Mouse (Mus musculus): ENCODE results near the gene Lctl. TPM values are rescaled to one million over a fixed set of nuclear protein-coding genes. Genes with fewer than 3 reads are reported as not detected.

Gene Lctl
- 0.12 and 0.24 TPM in 2 replicates for polyA plus RNA-seq (2015; fragmentation: Nextera tagmentation; extraction: Ambion mirVana)

DNA sequence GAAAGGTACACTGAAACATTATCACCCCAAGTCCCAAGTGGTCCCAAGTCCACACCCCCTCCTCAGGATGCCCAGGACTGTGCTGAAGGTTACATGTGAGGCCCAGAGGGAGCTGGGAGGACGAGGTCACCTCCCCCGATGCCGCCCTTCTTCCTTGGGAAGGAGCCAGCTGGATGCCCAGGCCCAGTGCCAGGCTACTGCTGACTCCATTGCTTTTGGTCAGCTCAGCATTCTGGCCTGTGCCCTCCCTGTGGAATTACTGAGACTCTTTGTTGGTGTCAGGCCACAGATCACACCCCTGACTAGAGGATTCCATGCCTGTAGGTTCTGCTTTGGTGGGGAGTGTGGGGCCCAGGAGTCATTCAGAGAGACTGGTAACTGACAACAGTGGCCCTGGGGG is at the start of gene Lctl:
Lctl (plus strand) TSS at position 272 of the 400 bp plus-strand sequence.

DNA sequence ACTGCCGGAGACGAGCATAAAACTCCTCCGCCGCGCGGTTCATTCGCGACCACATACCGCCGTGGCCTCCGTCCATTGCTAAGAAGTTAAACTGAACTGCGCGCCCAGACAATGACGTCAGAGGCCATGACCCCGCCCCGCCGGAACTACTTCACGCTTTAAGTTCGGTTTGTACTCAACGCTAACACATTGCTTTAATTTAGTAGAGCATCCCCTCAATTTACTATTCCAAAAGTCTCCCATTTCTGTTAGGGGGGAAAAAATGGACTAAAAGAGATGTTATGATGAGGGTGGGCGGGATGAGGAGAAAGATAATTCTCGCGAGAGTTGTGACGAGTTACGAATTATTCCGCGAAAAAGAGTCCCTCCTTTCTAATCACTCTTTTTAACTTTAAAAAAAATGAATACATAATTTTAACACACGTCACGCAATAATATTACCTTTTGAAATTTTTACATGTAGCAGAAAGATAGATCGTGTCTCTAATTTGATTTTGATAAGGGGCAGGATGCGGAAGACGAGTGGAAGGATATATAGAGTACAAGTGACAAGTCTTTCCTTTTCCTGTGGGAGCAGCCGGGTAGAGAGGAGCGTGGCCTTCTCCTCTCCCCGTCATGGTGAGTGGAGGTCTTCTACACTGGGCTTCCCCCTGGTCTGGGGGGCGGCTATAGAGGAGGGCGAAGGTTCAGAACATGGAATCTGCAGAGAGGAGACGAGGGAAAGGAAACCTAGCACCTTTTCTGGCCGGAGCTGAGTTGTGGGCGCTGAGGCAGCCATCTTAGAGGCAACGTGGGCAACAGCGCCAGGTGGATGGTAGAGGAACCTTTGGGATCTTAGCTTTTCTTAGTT is 56.1 kb downstream of the Lctl start, which contains the start of the genes Zwilch and Rpl4:
Zwilch (minus strand) TSS at position 289 of the 850 bp plus-strand sequence.
Rpl4 (plus strand) TSS at position 560 of the 850 bp plus-strand sequence.

DNA sequence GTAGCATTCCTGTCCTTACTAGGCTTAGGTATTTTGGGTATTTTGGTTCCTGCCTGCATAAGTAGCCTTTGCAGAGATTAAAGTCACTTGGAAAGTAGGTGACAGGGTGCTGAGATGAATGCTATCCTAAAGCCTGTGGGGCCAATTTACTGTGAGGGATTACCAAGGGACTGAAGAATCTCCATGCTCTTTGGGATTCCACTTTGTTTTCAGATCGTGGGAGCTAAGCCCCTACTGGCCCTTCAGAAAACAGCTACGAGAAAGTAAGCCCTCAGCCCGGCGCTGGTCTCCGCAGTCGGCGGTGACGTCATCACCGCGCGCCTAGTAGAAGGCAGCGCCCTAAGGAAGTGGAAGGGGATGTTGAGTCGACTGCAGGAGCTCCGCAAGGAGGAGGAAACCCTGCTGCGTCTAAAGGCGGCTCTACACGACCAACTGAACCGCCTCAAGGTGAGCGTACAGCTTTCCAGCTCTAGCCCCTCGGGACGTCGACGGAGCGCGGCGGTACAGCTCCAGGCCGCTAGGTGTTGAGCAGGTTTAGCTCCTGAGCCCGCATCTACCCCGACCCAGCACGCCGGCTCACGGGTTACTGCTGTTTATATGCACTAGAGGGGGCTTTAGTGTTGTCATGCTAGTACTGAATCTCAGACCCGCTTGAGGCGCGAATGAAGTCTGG is 62.2 kb downstream of the Lctl start, which contains the start of gene Snapc5:
Snapc5 (plus strand) TSS at position 301 of the 673 bp plus-strand sequence.

Other genes with a start within 250 kb of the Lctl start
- gene Smad6, start 95.1 kb upstream of the Lctl start, polyA plus RNA-seq (2015; fragmentation: Nextera tagmentation; extraction: Ambion mirVana) = 1.6 and 3.1 TPM in 2 replicates
- 14.3 and 15.7 TPM in 2 replicates for gene Zwilch, start 56.0 kb downstream of the Lctl start, polyA plus RNA-seq (2015; fragmentation: Nextera tagmentation; extraction: Ambion mirVana)
- gene Rpl4, start 56.2 kb downstream of the Lctl start, polyA plus RNA-seq (2015; fragmentation: Nextera tagmentation; extraction: Ambion mirVana) = 966 and 1,011 TPM in 2 replicates
- gene Snapc5, start 62.1 kb downstream of the Lctl start, polyA plus RNA-seq (2015; fragmentation: Nextera tagmentation; extraction: Ambion mirVana) = 23.0 and 27.1 TPM in 2 replicates
- 1.9 and 2.2 TPM in 2 replicates for gene Uchl4, start 118.1 kb downstream of the Lctl start, polyA plus RNA-seq (2015; fragmentation: Nextera tagmentation; extraction: Ambion mirVana)
- gene Map2k1, start 136.5 kb downstream of the Lctl start, polyA plus RNA-seq (2015; fragmentation: Nextera tagmentation; extraction: Ambion mirVana) = 31.9 and 39.4 TPM in 2 replicates
- 296 and 327 TPM in 2 replicates for gene Tipin, start 164.4 kb downstream of the Lctl start, polyA plus RNA-seq (2015; fragmentation: Nextera tagmentation; extraction: Ambion mirVana)
- gene Dis3l, start 224.1 kb downstream of the Lctl start, polyA plus RNA-seq (2015; fragmentation: Nextera tagmentation; extraction: Ambion mirVana) = 7.3 and 8.0 TPM in 2 replicates

Measured in spleen, postnatal 0 days (tissue).